8 mouse cellular contexts compared by ENCODE assay signal in genomic region chrX:11802074-11802899, GRCm38 (mm10).
DNase-seq lines count a peak whose midpoint lies in the region; ATAC-seq lines count a peak whose summit lies in the region.
"Had no signal": no experiment of that assay in that cellular context is flagged by ENCODE, and none has a peak within 500 bp of the region (broad histone marks: within the 10 kb centered on the region; RNA-seq: fewer than 3 reads in every experiment).

No protein-coding gene starts in this region.

- intact Hi-C loops in heart, postnatal 36 days (cut with DNase I) = loop anchor here (5.0 to 10.0 kb wide), 2 partner anchors 275 to 333 kb away; no protein-coding TSS in a partner anchor
- intact Hi-C loops in heart, postnatal 14 days (cut with DNase I) = loop anchor here (10.0 kb wide), 2 partner anchors 167 to 453 kb away; no protein-coding TSS in a partner anchor

- no peaks in the 10 kb centered on the region for H3K9me3 ChIP-seq in heart, embryonic 15.5 days (replicated peaks)
- no peaks in the 10 kb centered on the region for H3K9me3 ChIP-seq in hindbrain, embryonic 12.5 days (replicated peaks)

- no peak overlapping the region for H3K9ac ChIP-seq in heart, embryonic 15.5 days
- no peak overlapping the region for H3K9ac ChIP-seq in hindbrain, embryonic 12.5 days

- no peak for DNase-seq in heart, postnatal 36 days
- peak; percentile 91 for DNase-seq in 3T3-L1 (ENCODE audit: low read depth, low spot score)
- peak; percentile 89 for DNase-seq in MN1 (ENCODE audit: low spot score)
- DNase-seq in heart, postnatal 14 days = peak; percentile 24 to 55
- no peak for DNase-seq in frontal cortex, postnatal 36 days (ENCODE audit: low spot score in 2 of 2)

- H3K27me3 ChIP-seq in heart, embryonic 15.5 days = peaks cover 34% of the 10 kb centered on the region
- H3K27me3 ChIP-seq in hindbrain, embryonic 12.5 days = peaks cover 73% of the 10 kb centered on the region

- 0 out of 2 replicates have a peak, but pooled peaks have one; percentile 19 for ATAC-seq in heart, embryonic 15.5 days (replicated peaks; ENCODE audit: insufficient number of reproducible peaks, insufficient read depth, low FRiP score, low read depth)
- no peak for ATAC-seq in hindbrain, embryonic 12.5 days (ENCODE audit: low FRiP score)
- ATAC-seq: inflammation-experienced regulatory T-cells, adult 6 months had no signal

- H3K27ac ChIP-seq in heart, embryonic 15.5 days = no peak overlapping the region; the same call in 1 of the 2 replicates
- H3K27ac ChIP-seq in hindbrain, embryonic 12.5 days = no peak overlapping the region

- H3K4me1 ChIP-seq in heart, embryonic 15.5 days (replicated peaks) = peaks cover 30% of the 10 kb centered on the region
- H3K4me1 ChIP-seq in hindbrain, embryonic 12.5 days = peaks cover 18% of the 10 kb centered on the region

- H3K36me3 ChIP-seq in heart, embryonic 15.5 days = no peaks in the 10 kb centered on the region
- no peaks in the 10 kb centered on the region for H3K36me3 ChIP-seq in hindbrain, embryonic 12.5 days

- H3K4me2 ChIP-seq in heart, embryonic 15.5 days = no peak overlapping the region
- H3K4me2 ChIP-seq in hindbrain, embryonic 12.5 days (replicated peaks) = no peak overlapping the region

- no peak overlapping the region for H3K4me3 ChIP-seq in heart, embryonic 15.5 days
- H3K4me3 ChIP-seq in hindbrain, embryonic 12.5 days = no peak overlapping the region

- WGBS in heart, embryonic 15.5 days = 46% methylated on average over 8 of the region's 8 CpGs
- WGBS in hindbrain, embryonic 12.5 days = 50% methylated on average over 8 of the region's 8 CpGs

Comparison
In these comparisons a context has a peak if more than half of its experiments do, and no peak if none do; other contexts are left out.
1. DNase-seq: peak in 3T3-L1 (single experiment), MN1 (single experiment) and heart, postnatal 14 days (2 of 2); none in heart, postnatal 36 days (0 of 2) and frontal cortex, postnatal 36 days (0 of 2).